Mouse (Mus musculus): Measurements from ENCODE around the gene Sp2.

Gene Sp2

DNA sequence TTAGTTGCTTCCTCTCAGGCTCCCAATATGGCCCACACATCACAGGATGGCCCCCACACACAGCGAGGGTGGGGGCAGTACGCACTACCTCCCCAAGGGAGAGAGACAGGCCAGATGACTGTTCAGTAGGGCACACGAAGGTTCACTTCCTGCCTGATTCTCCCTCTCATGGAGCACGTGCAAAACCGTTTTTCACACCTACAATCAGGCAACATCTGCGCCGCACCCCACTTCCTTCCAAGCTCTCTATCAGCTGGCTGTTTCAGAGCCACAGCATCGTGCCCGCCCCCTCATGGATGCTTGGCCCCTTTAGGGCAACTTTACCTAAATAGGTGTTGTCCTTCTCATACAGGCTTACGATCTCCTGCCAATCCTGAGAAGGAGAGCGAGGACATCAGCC lies 70.1 kb downstream of the Sp2 start:
- DNase-seq (ENCODE audit: low spot score in 2 of 2): no peak

DNA sequence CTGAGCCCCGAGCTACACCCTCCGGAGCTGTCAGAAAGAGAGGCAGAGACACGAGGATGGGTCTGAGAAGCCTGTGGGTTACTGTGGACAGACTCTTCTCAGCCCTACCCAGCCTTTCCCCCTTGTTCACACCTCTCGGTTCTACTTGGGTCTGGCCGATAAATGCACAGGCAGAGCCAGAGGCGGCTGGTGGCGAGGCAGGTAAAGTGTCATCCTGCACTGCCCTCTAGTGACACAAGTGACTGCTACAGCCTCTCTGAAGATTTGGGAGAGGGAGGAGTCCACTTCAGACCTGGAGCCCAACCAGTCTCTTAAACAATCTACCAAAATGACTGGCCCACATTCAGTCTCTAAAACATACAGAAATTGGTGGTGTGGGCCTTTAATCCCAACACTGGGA lies 72.8 kb downstream of the Sp2 start:
- peak; percentile 69 to 75 for DNase-seq (ENCODE audit: low spot score in 2 of 2)

DNA sequence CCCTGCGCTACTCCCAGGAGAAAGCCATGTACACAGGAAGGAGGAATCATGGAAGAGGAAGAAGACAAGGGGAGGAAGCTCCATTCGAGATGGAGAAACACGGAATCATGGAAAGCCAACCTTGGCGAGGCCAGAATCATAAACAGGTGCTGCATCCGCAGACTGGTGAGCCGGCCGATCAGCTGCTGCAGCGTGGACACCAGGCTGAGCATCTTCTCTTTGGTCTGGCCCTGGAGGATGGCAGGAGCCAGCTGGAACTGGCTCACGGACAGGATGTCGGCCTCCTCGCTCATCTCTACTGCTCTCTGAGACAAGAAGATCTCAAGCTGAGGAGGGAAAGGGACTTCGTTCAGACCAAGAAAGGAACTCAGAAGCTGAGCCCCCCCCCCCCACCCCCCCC lies 74.2 kb downstream of the Sp2 start:
- no peak for DNase-seq (ENCODE audit: low spot score in 2 of 2)

DNA sequence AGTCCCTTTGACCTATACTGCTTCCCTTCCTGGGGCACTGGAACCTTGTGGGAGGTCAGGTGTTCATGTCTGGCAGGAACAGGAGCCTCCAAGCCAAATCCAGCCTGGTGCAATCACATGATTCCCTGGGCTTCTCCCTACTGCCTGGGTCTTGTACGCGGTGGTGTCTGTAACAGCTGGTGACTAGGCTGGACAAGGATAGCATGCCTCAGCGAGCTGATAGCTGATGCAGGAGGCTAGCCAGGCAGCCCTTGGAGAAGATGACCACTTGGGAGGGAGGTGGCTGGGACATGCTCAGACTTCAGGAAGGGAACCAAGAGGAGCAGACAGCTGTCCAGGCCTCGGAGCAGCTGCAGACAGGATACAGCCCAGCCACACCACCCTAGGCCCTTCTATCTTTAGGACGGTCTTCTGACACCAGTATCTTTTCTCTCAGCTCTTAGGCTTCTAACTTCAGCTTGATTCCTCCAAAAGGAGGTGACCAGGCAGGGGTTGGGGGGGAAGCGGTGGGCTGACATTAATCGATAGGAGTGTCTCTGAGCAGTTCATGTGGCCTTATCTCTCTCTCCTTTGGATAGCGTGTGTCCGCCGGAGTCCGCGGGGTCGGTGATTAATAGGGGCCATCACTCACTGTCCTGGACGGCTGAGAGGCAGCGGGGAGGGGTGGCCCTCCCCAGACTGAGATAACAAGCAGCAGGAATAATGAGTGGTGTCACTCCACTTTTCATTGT lies 76.2 kb downstream of the Sp2 start:
- no peak for DNase-seq (ENCODE audit: low spot score in 2 of 2)
